Mouse (Mus musculus) small intestine, adult 2 months (tissue): ENCODE data around the gene Tnnt3. TPM values are rescaled to one million over a fixed set of nuclear protein-coding genes. Genes with fewer than 3 reads are reported as not detected.

ENCODE experiments used
- H3K27ac ChIP-seq: fragments of 200-500 bp; 2 replicates; pipeline ENCODE4 v1.5.1; 2012; ENCODE audit warnings: low read depth, low read length, control low read depth, inconsistent platforms; ENCODE audit not compliant: insufficient read depth
- H3K27me3 ChIP-seq: fragments of 200-500 bp; 2 replicates; pipeline ENCODE4 v1.6.1; 2012; ENCODE audit warnings: mild to moderate bottlenecking, moderate library complexity, low read length, inconsistent platforms; ENCODE audit not compliant: control insufficient read depth, insufficient read depth
- H3K36me3 ChIP-seq: fragments of 200-500 bp; 2 replicates; pipeline ENCODE4 v1.6.1; 2012; ENCODE audit warnings: mild to moderate bottlenecking, low read length, control low read depth, inconsistent platforms; ENCODE audit not compliant: control insufficient read depth, insufficient read depth
- H3K4me1 ChIP-seq: fragments of 200-500 bp; 2 replicates; pipeline ENCODE4 v1.6.1; 2012; ENCODE audit warnings: low read length, inconsistent platforms, mixed read lengths; ENCODE audit not compliant: control insufficient read depth, insufficient read depth, insufficient read length
- H3K4me3 ChIP-seq: fragments of 200-500 bp; 2 replicates; pipeline ENCODE4 v1.5.1; 2012; ENCODE audit warnings: low read depth, mild to moderate bottlenecking, control low read depth, inconsistent platforms, low read length, moderate library complexity
- CTCF ChIP-seq: fragments of 200-500 bp; IDR thresholded peaks from 2 replicates; pipeline ENCODE4 v1.5.1; 2012; ENCODE audit warnings: low read depth, mild to moderate bottlenecking, control low read depth, inconsistent platforms, low read length, moderate library complexity, mixed read lengths; ENCODE audit not compliant: insufficient replicate concordance, insufficient read length; ENCODE audit errors: extremely low read depth
- POLR2A ChIP-seq: fragments of 200-500 bp; IDR thresholded peaks from 2 replicates; pipeline ENCODE4 v1.6.1; 2012; ENCODE audit warnings: low read depth, mild to moderate bottlenecking, control low read depth, inconsistent platforms, low read length, moderate library complexity
- WGBS: fragments of 180-500 bp; shearing (Covaris S2); methylation state at CpG from one replicate; pipeline ENCODE4 v1.1.7; 2018; 5-methylcytosine and 5-hydroxymethylcytosine counted together
- polyA plus RNA-seq: library from polyadenylated mRNA; depleted of rRNA; stranded (reverse); fragments of >200 nt; gene quantifications from 2 replicates; pipeline ENCODE4 v1.2.3, GENCODE M21; 2012

The Tnnt3 gene
- polyA plus RNA-seq, 1 experiment: not detected

- Histone ChIP-seq H3K4me1 (peaks cover 15% of the 10 kb centered on the region; the same call in 1 of the 2 replicates), H3K27ac (no peak overlapping the region)
- 86% methylated on average over 8 of the region's 8 CpGs for WGBS
Observed at GRCm38 (mm10) chr7:142539828-142540227, 41.2 kb downstream of the Tnnt3 start.

GRCm38 (mm10) chr7:142542771-142543303 lies 44.2 kb downstream of the Tnnt3 start:
- TF ChIP-seq CTCF (no peak), POLR2A (no peak)
- WGBS: 84% methylated on average over 11 of the region's 11 CpGs
- Histone ChIP-seq H3K27me3 (no peaks in the 10 kb centered on the region), H3K27ac (no peak overlapping the region), H3K4me3 (no peak overlapping the region), H3K4me1 (peaks cover 5% of the 10 kb centered on the region; the same call in 1 of the 2 replicates), H3K36me3 (peaks cover 2% of the 10 kb centered on the region)

More at GRCm38 (mm10) chr7:142539828-142540227, 41.2 kb downstream of the Tnnt3 start:
- Histone ChIP-seq H3K36me3 (peaks cover 3% of the 10 kb centered on the region), H3K27me3 (no peaks in the 10 kb centered on the region), H3K4me3 (no peak overlapping the region)
- no peak for TF ChIP-seq CTCF
- TF ChIP-seq POLR2A: no peak

DNA sequence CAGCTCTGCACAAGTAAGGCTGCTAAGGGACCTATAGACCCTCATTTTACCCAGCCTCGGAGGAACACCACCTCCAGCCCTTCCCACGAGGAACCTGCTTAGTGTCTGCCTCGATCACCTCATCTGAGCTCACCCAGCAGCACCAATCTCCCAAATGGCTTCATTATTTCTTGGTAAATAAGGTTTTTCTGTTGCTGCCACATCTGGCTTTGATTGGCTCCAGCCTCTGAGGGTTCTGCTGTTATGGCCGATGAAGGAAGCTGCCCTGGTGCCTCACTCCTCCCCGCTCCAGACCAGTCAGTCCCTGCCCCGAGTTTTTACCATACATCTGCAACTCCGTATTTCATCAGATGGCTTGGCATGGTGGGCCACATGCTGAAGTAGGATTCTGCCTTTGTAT lies 47.3 kb downstream of the Tnnt3 start:
- H3K27ac ChIP-seq: no peak overlapping the region
- no peak overlapping the region for H3K4me3 ChIP-seq
- no peaks in the 10 kb centered on the region; the same call in 1 of the 2 replicates for H3K36me3 ChIP-seq
- TF ChIP-seq CTCF (no peak), POLR2A (no peak)
- H3K4me1 ChIP-seq: peaks cover 5% of the 10 kb centered on the region; the same call in 1 of the 2 replicates
- 79% methylated on average over 7 of the region's 7 CpGs for WGBS
- H3K27me3 ChIP-seq: no peaks in the 10 kb centered on the region

DNA sequence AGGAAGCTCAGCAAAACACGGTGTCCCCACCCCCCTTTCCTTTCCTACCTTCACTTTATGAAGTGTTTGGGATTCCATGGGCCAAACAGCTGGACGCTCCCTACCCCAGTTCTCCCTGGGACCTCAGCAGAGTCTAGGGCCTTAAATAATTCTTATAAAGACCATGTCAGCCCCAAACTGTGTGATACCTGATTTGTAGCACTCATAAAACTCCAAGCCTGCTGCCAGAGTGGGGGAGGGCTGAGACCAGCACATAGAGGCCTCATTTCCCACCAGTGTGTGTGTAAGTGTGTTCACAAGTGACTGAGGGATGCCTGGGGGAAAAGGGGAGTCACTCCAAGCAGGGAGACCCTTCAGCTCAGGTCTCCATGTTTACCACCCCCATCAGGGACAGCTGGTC lies 49.2 kb downstream of the Tnnt3 start:
- Histone ChIP-seq H3K4me3 (no peak overlapping the region), H3K27ac (no peak overlapping the region), H3K4me1 (no peaks in the 10 kb centered on the region), H3K36me3 (no peaks in the 10 kb centered on the region), H3K27me3 (no peaks in the 10 kb centered on the region)
- WGBS: 63% methylated on average over 2 of the region's 2 CpGs
- no peak for TF ChIP-seq CTCF
- TF ChIP-seq POLR2A: no peak

GRCm38 (mm10) chr7:142548706-142549105 lies 50.1 kb downstream of the Tnnt3 start:
- WGBS: 92% methylated on average over 6 of the region's 6 CpGs
- Histone ChIP-seq H3K27me3 (no peaks in the 10 kb centered on the region), H3K27ac (no peak overlapping the region)

GRCm38 (mm10) chr7:142549941-142550763 lies 51.5 kb downstream of the Tnnt3 start:
- no peaks in the 10 kb centered on the region for H3K36me3 ChIP-seq
- no peak for TF ChIP-seq CTCF
- no peak for TF ChIP-seq POLR2A
- H3K4me1 ChIP-seq: no peaks in the 10 kb centered on the region
- WGBS: 72% methylated on average over 10 of the region's 10 CpGs
- H3K27me3 ChIP-seq: no peaks in the 10 kb centered on the region
- H3K4me3 ChIP-seq: no peak overlapping the region
- H3K27ac ChIP-seq: no peak overlapping the region

More at GRCm38 (mm10) chr7:142548706-142549105, 50.1 kb downstream of the Tnnt3 start:
- no peak overlapping the region for H3K4me3 ChIP-seq
- no peaks in the 10 kb centered on the region for H3K4me1 ChIP-seq
- TF ChIP-seq CTCF (no peak), POLR2A (no peak)
- no peaks in the 10 kb centered on the region for H3K36me3 ChIP-seq

DNA sequence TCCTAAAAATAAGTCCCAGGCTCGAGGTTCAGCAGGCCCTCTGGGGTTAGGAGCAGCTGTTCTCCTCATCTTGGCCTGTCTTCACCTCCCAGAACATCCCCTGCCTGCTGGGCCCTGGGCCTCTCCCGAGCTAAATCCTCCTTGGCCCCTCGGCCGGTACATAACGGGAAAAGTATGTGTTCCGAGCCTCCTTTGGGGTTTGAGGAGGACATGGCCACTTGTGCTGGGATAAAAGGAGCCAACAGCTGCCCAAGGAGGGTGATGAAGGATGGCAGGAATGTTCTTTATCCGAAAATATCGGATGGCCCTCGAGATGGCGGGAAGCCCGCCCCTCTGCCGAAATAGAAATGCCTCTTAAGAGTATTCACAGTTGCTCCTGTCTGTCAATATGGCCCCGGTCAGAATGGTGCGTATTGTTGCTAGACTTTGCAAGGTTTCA lies 52.3 kb downstream of the Tnnt3 start:
- H3K36me3 ChIP-seq: no peaks in the 10 kb centered on the region
- no peaks in the 10 kb centered on the region for H3K4me1 ChIP-seq
- no peak for TF ChIP-seq CTCF
- TF ChIP-seq POLR2A: no peak
- H3K27me3 ChIP-seq: no peaks in the 10 kb centered on the region
- H3K27ac ChIP-seq: no peak overlapping the region
- H3K4me3 ChIP-seq: no peak overlapping the region
- 81% methylated on average over 14 of the region's 14 CpGs for WGBS
